In the genomic region with DNA sequence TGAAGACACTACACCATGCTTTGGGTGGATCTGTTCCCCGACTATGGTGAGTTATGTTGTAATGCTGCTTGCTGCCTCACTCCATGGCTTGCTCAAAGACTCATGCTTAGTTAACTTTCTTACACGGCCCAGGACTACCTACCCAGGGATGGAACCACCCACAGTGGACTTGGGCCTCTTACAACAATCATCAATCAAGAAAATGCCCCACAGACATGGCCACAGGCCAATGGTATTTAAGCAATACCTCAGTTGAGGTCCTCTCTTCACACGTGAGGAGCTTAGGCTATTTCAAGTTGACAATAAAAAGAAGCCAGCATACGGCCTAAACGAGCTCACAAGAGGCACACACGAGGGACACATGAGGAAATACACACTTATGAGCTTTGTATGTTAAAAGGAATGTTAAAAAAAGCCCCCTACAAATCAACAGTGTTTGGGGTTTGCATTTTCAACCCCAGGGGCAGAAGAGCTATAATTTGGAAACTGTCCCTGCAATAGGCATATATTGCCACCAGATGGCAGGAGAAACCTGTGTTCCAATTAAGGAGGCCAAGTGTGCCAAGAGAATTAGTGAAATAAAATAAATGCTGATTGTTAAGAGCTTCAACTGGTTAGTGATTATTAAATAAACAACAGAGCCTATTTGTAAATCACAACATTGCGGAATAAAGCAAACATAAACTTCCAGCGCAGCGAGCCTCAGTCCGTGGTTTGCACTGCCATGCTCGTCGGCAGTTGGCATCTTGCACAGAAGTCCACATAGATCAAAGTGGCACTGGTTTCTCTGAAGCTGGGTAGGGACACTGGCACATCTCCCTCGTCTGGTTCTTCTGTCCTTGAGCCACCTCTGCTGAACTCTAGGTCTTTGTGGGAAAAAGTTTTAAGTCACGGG, we compare ENCODE assay signal across 8 mouse cellular contexts. TPM values are rescaled to one million over a fixed set of nuclear protein-coding genes. Genes with fewer than 3 reads are reported as not detected.
A peak's percentile ranks its signal among the peaks of the same experiment; 100 is the strongest.
DNase-seq lines count a peak whose midpoint lies in the region; ATAC-seq lines count a peak whose summit lies in the region.

No protein-coding gene starts in this region.

- peak; percentile 72 for ATAC-seq in megakaryocyte progenitor cell, adult 5-6 weeks (replicated peaks; ENCODE audit: poor library complexity)
- no peak for ATAC-seq in megakaryocyte-erythroid progenitor cell, adult 5-6 weeks (replicated peaks; ENCODE audit: low FRiP score, low TSS enrichment, poor library complexity, severe bottlenecking)

- DNase-seq in cerebellum, adult 11 months = peak; percentile 17
- no peak for DNase-seq in cerebellum, adult 11-12 months
- DNase-seq in urinary bladder, postnatal 14 days (ENCODE audit: low spot score) = peak; percentile 23
- DNase-seq in urinary bladder, postnatal 10 days (ENCODE audit: low spot score) = no peak
- DNase-seq in forelimb bud, embryonic 11.5 days (ENCODE audit: low read depth, low spot score) = peak; percentile 42
- DNase-seq in kidney, postnatal 36 days = peak; percentile 31 to 59

RNA-seq across cellular contexts. Expression of a gene that starts 58.8 kb away (rescaled TPM):
- total RNA-seq in megakaryocyte progenitor cell, adult 5-6 weeks (2015) = 25.2 and 25.5 TPM in 2 replicates
- total RNA-seq in megakaryocyte progenitor cell, adult 5-6 weeks (2017) = 13.2 and 14.3 TPM in 2 replicates
- 2.3 and 3.4 TPM in 2 replicates for total RNA-seq in megakaryocyte-erythroid progenitor cell, adult 5-6 weeks (2014; fragmentation: Nextera tagmentation)
- total RNA-seq in megakaryocyte-erythroid progenitor cell, adult 5-6 weeks (2017) = 2.1 and 2.3 TPM in 2 replicates

Comparison
In these comparisons a context has a peak if more than half of its experiments do, and no peak if none do; other contexts are left out.
1. DNase-seq: peak in cerebellum, adult 11 months (single experiment), urinary bladder, postnatal 14 days (single experiment), forelimb bud, embryonic 11.5 days (single experiment) and kidney, postnatal 36 days (2 of 2); none in cerebellum, adult 11-12 months (single experiment) and urinary bladder, postnatal 10 days (single experiment).